Mouse (Mus musculus): ENCODE data around the gene Ttc21a. TPM values are rescaled to one million over a fixed set of nuclear protein-coding genes. Genes with fewer than 3 reads are reported as not detected.

The Ttc21a gene
- polyA plus RNA-seq, 1 experiment from 2014 or later: 0.14 TPM

DNA sequence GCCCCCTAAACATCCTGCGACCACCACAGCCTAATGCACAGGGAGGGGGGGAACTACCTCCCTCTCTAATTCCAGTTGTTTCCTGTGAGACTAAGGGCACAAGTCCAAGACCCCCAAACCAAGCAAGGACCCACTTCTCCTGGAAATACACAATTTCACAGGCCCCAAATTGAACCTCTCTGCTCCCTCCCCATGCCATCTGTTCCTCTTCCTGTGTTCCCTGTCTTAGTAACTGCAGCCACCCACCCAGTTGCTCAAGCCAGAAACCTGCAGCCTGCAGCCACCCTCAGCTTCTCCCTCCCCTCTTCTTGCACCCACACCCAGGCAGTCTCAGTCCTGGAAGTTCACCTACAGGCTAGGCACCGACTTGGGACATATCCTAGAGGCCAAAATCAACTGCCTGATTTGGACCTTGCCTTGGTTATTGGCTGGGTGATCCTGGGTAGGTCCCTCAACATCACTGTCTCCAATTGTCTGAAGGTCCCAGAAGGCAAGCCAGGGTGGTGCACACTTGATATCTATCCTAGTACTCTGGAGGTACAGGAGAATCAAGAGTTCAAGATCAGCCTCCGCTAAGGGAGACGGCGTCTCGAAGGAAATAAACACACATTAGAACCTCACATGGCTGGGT, 41.5 kb downstream of the Ttc21a start:
- Histone ChIP-seq H3K9ac (no peak overlapping the region), H3K4me3 (replicated peaks) (no peak overlapping the region), H3K9me3 (no peaks in the 10 kb centered on the region), H3K36me3 (peaks cover 6% of the 10 kb centered on the region), H3K27me3 (replicated peaks) (no peaks in the 10 kb centered on the region), H3K4me1 (peaks cover 63% of the 10 kb centered on the region), H3K4me2 (no peak overlapping the region), H3K27ac (no peak overlapping the region)
- 73% methylated on average over 6 of the region's 6 CpGs for WGBS
- ATAC-seq (ENCODE audit: insufficient read depth, low FRiP score, low read depth): no peak

DNA sequence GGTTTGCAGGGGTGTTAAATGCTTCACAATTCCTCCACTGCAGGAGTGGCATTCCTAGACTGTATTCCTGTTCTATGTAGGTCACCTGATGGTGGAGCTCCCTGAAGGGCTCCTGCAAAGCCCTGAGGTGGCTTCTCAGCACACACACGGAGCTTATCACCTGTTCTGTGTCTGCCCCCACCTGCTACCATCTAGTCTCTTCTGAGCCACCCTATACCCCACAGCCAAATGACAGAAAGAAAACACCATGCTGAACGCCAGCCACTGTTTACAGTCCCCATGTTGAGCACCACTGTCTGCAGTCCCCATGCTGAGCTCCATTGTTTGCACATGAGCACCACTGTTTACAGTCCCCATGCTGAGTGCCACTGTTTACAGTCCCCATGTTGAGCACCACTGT, 42.3 kb downstream of the Ttc21a start:
- no peak for ATAC-seq (ENCODE audit: insufficient read depth, low FRiP score, low read depth)
- H3K4me3 ChIP-seq (replicated peaks): no peak overlapping the region
- H3K36me3 ChIP-seq: no peaks in the 10 kb centered on the region
- no peaks in the 10 kb centered on the region for H3K27me3 ChIP-seq (replicated peaks)
- no peak overlapping the region for H3K4me2 ChIP-seq
- no peak overlapping the region for H3K27ac ChIP-seq
- no peak overlapping the region for H3K9ac ChIP-seq
- H3K9me3 ChIP-seq: no peaks in the 10 kb centered on the region
- 57% methylated on average over 2 of the region's 2 CpGs for WGBS
- H3K4me1 ChIP-seq: peaks cover 71% of the 10 kb centered on the region

DNA sequence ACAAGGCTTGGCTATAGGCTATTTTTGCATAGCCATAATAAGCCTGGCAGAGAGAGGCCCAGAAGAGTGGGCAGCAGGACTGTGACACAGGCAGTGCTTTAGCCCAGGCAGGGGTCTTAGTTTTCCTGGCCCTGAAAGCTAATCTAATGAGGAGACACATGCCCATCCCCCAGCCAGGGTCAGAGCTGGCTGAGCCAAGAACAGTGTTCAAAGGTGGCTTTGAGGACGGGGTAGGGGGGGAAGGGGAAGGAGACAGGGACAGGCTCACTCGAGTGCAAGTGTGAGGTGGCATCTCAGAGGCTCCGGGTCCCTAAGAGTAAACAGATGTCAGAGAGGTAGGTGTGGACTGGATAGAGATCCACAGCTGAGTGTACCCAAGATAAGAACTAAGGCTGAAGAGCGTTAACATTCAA, 43.4 kb downstream of the Ttc21a start:
- Histone ChIP-seq H3K27me3 (replicated peaks) (no peaks in the 10 kb centered on the region), H3K27ac (peak overlapping the region; percentile 96), H3K4me3 (replicated peaks) (peak overlapping the region; percentile 76), H3K36me3 (no peaks in the 10 kb centered on the region), H3K9ac (0 out of 2 replicates have a peak overlapping the region, but pooled peaks have one; percentile 1), H3K4me2 (peak overlapping the region; percentile 96), H3K4me1 (peaks cover 74% of the 10 kb centered on the region), H3K9me3 (no peaks in the 10 kb centered on the region)
- no peak; the same call in 1 of the 2 replicates for ATAC-seq (ENCODE audit: insufficient read depth, low FRiP score, low read depth)
- 3% methylated on average over 4 of the region's 4 CpGs for WGBS

DNA sequence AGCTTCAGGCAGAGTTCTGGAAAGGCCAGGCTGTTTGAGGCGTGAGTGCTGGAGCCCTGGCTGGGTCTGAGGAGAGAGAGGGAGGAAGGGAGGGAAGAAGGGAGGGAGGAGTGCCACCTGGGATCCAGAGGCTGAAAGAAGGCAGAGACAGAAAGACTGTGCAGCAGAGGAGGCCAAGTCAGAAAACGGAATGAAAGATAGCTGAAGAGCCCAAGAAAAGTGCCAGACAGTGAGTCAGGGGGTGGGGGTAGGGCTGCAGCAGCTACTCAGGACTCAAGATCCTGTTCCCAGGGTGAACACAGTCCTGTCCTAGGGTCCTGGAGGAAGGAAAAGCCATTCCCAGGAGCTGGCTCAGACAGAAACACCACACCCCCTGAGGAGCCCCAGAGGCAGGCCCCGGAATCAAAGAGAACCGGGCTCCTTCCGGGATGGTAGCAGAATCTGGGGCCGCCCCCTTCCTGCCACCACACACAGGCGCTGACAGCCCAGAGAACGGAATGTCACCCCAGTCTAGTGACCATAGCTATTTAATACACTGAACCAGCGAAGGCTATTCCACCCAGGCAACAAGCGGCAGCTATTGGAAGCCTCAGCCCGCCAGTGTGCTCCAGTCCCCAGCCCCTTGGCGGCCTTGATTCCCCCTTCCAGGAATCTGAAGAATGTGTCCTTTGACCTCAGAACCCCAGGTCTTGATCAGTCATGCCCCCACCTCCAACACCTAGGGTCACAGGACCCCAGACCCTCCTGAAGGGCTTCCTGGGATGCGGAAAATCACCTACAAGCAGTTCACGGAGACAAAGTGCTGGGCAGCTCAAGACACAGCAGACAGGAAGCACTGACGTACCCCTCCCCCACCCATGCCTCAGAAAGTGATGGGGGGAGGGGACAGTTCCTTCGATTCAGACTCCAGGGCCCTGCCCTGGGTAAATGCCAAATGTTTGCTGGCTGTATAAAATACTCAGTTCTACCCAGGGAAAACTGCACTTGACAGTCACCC, 44.1 kb downstream of the Ttc21a start:
- H3K4me1 ChIP-seq: peaks cover 72% of the 10 kb centered on the region
- no peaks in the 10 kb centered on the region for H3K27me3 ChIP-seq (replicated peaks)
- 3% methylated on average over 16 of the region's 16 CpGs for WGBS
- peak overlapping the region; percentile 76 for H3K4me3 ChIP-seq (replicated peaks)
- peak; percentile 24 for ATAC-seq (ENCODE audit: insufficient read depth, low FRiP score, low read depth)
- H3K9ac ChIP-seq: peak overlapping the region; percentile 27; the same call in 1 of the 2 replicates
- peak overlapping the region; percentile 96 for H3K4me2 ChIP-seq
- no peaks in the 10 kb centered on the region for H3K36me3 ChIP-seq
- H3K9me3 ChIP-seq: no peaks in the 10 kb centered on the region
- H3K27ac ChIP-seq: peak overlapping the region; percentile 96

DNA sequence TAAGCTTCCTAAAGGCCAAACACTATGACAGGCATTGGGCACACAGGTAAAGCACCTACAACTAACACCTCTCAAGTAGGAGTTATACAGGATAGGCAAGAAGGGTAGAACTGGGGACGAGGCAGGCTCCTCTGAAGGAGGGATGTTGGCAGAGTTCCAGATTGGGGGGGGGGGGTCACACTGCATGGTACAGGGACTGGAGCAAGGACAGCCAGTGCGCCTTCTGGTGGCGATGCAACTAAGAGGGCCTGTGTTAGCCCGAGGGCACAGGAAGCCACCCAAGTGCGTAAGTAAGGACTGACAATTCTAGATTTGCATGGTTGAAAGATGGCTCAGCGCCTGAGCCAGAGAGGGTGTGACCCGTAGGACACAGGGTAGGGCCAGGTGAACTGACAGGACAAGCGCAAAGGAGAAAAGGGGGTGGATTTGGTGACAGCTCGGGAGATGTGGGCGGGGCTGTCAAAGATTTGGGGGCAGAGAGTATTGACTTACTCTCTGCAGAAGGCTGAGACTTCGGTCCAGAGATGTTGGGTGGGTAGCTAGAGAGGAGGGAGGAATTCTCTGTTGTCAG, 44.9 kb downstream of the Ttc21a start:
- Histone ChIP-seq H3K4me2 (peak overlapping the region; percentile 96), H3K36me3 (no peaks in the 10 kb centered on the region), H3K27ac (peak overlapping the region; percentile 96), H3K4me3 (replicated peaks) (peak overlapping the region; percentile 76), H3K27me3 (replicated peaks) (no peaks in the 10 kb centered on the region), H3K9me3 (no peaks in the 10 kb centered on the region), H3K9ac (no peak overlapping the region; the same call in 1 of the 2 replicates), H3K4me1 (peaks cover 64% of the 10 kb centered on the region)
- peak; percentile 13 for ATAC-seq (ENCODE audit: insufficient read depth, low FRiP score, low read depth)
- WGBS: 5% methylated on average over 11 of the region's 11 CpGs

DNA sequence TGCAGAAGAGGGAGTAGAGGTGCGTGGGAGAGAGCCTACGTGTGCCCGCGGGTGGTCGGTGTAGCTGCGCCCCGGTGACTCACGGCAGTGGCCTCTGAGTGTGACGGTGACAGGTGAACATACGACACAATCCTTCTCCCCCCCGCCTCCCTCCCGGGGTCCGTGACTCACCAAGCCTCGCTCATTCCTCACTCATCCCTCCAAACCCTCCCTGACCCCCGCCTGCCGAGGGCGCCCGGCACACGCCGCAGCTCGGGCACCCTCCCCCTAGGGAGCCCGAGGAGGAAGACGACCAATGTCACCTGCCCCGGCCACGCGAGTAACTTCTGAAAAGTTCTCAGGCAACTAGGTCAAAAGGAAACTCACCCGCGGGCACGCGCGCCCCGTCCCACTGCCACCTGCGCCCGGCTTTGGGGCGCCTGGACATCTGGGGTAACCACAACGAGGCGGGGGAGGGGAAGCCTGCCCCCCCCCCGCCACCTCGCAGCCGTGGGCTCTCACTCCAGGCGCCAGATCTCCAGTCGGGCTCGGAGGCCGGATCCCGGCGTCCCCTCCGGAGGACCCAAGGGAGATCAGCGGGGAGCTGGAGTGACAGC, 45.6 kb downstream of the Ttc21a start:
- ATAC-seq (ENCODE audit: insufficient read depth, low FRiP score, low read depth): no peak; the same call in 1 of the 2 replicates
- Histone ChIP-seq H3K4me2 (peak overlapping the region; percentile 96), H3K9ac (peak overlapping the region; percentile 45), H3K36me3 (no peaks in the 10 kb centered on the region), H3K9me3 (no peaks in the 10 kb centered on the region), H3K27me3 (replicated peaks) (no peaks in the 10 kb centered on the region), H3K4me1 (peaks cover 57% of the 10 kb centered on the region), H3K4me3 (replicated peaks) (peak overlapping the region; percentile 76), H3K27ac (peak overlapping the region; percentile 96)
- 0% methylated on average over 37 of the region's 48 CpGs for WGBS

DNA sequence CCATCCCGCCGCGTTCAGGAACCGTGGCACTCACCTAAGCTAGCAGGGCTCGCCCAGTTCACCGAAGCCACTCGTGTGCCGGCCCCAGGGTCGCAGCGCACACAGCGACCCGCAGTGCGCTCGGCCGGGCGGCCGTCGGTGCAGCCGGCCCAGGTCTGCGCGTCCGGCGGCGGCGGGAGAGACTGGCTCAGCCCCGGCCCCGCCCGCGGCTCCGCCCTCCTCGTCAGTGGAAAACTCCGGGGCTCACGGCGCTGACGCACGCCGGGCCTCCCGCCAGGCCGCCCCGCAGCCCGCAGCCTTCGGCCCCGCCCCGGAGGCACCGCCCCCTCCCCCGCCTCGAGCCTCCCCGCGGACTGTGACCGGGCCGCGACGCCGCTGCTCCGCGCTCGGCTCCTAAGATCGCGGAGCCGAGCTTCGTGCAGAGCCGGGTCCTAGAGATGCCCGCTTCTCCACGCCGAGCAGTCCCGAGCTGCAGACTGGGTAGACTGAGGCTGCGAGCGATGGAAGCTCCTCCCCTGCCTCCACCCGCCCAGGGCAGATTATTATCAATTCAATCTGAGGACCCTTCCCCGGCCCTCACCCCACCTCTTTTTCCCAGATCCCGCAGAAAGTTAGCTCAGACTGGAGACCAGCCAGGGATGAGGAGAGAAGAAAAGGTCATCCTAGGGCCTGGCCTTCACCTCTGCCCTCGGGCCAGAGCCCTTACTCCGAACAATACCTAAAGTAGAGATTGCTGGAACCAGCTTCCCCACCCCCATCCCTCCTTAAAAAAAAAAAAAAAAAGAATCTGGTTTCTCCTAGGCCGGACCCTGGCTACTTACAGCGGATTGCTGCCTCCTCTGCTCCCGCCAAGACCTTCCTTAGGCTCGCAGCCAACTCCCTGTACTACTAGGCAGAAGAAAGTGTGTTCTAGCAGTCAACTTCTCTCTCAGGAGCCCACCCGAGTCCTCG, 46.5 kb downstream of the Ttc21a start:
- peak; percentile 81 for ATAC-seq (ENCODE audit: insufficient read depth, low FRiP score, low read depth)
- Histone ChIP-seq H3K27ac (peak overlapping the region; percentile 96), H3K4me3 (replicated peaks) (peak overlapping the region; percentile 76), H3K36me3 (no peaks in the 10 kb centered on the region), H3K4me1 (peaks cover 48% of the 10 kb centered on the region), H3K27me3 (replicated peaks) (no peaks in the 10 kb centered on the region), H3K9ac (peak overlapping the region; percentile 45), H3K9me3 (no peaks in the 10 kb centered on the region), H3K4me2 (peak overlapping the region; percentile 96)
- WGBS: 2% methylated on average over 69 of the region's 79 CpGs

DNA sequence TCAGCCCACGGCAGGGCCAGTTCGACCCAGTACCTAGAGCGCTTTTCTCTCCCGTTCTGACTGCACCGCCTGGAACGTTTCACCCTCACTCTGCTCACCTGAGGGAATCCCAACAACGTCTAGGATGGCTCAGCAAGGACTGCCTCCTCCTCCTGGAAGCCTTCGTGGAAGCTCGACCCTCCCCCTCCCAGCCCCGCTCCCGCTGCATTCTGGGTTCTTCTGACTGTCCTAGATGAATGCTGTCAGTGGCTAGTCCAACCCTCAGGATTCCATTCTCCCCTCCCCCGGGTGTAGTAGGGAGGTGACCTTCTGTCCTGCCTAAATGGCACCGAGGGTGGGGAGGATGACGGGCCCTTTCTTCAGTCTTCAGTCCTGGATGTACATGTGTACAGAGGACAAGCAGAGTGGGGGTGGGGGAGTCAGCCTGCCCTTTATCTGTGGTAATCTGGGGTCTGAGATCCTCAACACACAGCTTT, 47.2 kb downstream of the Ttc21a start, which contains the start of gene Csrnp1:
TSS of gene Csrnp1 (minus strand) at position 123 of the 476 bp plus-strand sequence.
- WGBS: 10% methylated on average over 14 of the region's 14 CpGs
- Histone ChIP-seq H3K27me3 (replicated peaks) (no peaks in the 10 kb centered on the region), H3K4me2 (peak within 1 kb of the TSS; percentile 96), H3K4me3 (replicated peaks) (peak within 1 kb of the TSS; percentile 76), H3K9ac (peak within 1 kb of the TSS; percentile 45), H3K4me1 (peaks cover 45% of the 10 kb centered on the region), H3K36me3 (no peaks in the 10 kb centered on the region), H3K9me3 (no peaks in the 10 kb centered on the region), H3K27ac (peak within 1 kb of the TSS; percentile 96)
- ATAC-seq (ENCODE audit: insufficient read depth, low FRiP score, low read depth): no peak

DNA sequence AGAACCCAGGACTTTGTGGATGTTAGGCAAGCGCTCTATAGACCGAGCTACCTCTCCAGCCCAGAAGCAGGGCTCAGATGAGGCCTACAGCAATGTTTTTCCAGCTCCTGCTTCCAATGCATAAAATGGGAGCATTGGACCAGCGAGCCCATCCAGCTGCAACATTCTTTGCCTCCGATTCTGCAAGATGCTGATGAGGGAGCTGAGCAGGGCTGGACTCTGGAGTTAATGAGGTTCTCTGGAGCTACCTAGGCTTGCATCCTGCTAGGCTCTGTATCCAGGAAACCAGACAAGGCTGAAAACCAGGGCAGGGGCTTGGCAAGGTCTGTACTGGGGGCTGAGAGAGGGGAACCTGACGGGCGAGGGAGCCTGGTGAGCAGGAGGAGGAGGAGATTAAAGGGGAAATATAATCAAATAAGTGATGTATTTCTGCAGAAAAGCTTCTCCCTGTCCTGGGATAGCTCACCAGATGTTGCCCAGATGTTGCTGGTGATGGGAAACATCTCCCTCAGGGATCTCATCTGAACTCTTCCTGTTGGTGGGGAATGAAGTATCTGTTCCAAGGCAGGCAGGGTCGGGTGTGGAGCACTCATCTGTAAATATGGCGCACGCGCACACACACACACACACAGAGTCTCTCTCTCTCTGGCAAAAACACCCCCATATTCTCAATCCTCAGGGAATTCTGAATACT, 48.6 kb downstream of the Ttc21a start:
- H3K9ac ChIP-seq: no peak overlapping the region
- no peaks in the 10 kb centered on the region for H3K9me3 ChIP-seq
- H3K4me2 ChIP-seq: no peak overlapping the region
- H3K4me3 ChIP-seq (replicated peaks): no peak overlapping the region
- peak overlapping the region; percentile 53 for H3K27ac ChIP-seq
- H3K27me3 ChIP-seq (replicated peaks): no peaks in the 10 kb centered on the region
- no peak for ATAC-seq (ENCODE audit: insufficient read depth, low FRiP score, low read depth)
- no peaks in the 10 kb centered on the region for H3K36me3 ChIP-seq
- H3K4me1 ChIP-seq: peaks cover 33% of the 10 kb centered on the region
- whole genome bisulfite sequencing: 58% methylated on average over 10 of the region's 10 CpGs

DNA sequence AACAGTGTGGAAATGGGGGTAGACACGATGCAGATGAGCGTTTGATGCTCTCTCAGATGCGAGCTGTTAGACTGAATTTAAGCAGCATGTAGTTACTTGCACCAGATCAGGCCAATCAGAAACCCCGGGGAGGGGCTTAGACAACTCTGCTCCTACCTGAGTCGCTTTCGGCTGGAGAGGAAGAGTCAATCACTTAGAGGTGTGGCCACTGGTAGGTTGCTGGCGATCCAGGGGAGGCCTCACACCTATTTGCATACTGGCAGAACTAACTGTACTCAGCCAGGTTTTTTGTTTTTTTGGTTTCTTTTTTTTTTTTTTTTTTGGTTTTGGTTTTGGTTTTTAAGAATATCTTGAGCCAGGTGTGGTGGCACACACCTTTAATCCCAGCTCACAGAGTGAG, 50.9 kb downstream of the Ttc21a start:
- Histone ChIP-seq H3K36me3 (no peaks in the 10 kb centered on the region), H3K4me3 (replicated peaks) (no peak overlapping the region), H3K9ac (no peak overlapping the region), H3K27me3 (replicated peaks) (no peaks in the 10 kb centered on the region), H3K4me1 (peaks cover 13% of the 10 kb centered on the region), H3K4me2 (no peak overlapping the region), H3K27ac (no peak overlapping the region), H3K9me3 (no peaks in the 10 kb centered on the region)
- no peak for ATAC-seq (ENCODE audit: insufficient read depth, low FRiP score, low read depth)
- 40% methylated on average over 7 of the region's 7 CpGs for WGBS

All from stomach, embryonic 15.5 days (tissue).